Mouse (Mus musculus) right cerebral cortex, postnatal 10 days (tissue): Measurements from ENCODE around the gene Ormdl3.

Experiments
- DNase-seq, 2 experiments: peaks; one replicate each; pipeline ENCODE4 v3.0.0; 2021; ENCODE audit warnings: low spot score in 2 of 2

The Ormdl3 gene

GRCm38 (mm10) chr11:98550975-98551828 lies 36.0 kb downstream of the Ormdl3 start, which contains the start of gene Zpbp2:
Gene Zpbp2, plus strand, starts transcription at chr11:98551097.
- peak; percentile 93 to 94 for DNase-seq

DNA sequence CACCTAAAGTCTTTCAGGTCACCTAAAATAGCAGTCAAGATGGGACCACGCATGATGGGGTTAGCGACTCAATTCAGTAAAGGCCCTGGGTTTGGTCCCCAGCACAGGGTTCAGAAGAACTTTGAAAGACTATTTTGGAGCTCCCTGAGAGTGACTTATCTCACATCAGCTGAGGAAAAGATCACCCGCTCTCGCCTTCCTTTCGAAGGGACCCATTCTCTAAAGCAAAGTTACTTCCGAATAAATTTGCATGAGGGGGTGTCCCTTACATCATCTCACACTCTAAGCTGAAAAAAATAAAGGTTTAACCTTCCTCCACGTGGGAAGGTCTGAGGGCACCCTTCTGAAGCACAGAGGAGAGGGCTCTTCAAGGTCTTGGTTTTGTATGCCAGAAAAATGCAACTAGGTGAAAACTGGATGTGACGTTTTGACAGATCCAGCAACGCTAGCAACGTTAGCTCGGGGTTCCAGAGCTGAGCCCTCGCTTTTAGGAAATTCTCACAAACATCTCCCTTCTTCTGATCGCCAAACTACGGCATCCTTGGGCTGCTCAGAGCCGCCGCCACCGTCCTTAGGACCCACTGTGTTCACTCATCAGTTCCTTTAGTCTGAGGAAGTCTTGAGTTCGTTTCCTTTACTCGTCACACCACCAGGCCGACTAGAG lies 36.7 kb downstream of the Ormdl3 start:
- no peak for DNase-seq

DNA sequence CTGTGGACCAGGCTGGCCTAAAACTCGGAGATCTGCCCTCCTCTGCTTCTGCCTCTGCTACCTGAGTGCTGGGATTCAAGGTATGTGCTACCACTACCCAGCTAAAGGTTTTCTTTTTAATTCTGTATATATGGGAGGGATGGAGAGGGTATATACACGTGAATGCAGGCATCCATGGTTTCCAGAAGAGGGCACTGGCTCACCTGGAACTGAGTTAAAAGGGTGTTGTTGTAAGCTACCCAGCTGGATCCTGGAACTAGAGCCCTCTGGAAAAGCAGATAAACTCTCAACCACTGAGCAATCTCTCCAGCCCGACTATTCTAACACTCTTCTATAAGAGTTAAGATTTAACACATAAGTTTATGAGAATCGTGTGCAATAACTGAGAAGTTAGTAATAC lies 37.8 kb downstream of the Ormdl3 start:
- DNase-seq = no peak

- DNase-seq = no peak
Measured at GRCm38 (mm10) chr11:98547308-98547693, 39.9 kb downstream of the Ormdl3 start.

DNA sequence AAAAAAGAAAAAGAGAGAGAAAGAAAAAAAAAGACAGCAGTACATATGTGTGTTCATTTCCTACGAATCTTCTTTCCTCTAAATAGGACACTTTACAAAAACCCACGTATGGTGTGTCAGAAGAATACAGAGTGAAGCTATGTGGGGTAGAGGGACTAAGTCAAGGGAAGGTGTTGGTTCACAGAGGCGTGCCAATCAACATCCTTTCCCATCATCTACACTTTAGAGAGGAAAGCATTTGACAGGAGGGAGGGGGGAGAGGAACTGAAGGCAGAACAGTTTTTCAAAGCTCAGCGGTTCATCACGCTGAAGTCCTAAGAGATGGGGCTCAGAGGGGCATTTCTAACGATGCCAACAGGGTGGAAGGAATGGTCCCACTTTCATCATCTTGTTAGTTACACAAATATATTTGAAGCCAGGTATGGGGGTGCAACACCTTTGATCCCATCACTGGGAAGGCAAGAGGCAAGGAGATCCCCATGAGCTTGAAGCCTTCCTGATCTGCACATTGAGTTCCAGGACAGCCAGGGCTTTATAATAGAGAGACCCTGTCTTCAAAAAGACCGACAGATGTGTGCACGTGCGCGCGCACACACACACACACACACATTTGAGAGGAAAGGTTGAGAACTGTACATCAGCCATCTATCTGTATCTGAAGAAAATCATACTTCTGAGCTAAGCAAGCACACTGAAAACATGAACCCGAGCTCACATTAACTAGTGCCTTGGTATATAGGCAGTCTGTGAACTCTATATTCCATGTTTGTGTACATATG lies 40.5 kb downstream of the Ormdl3 start:
- DNase-seq = no peak

- peak in 1 of 2 experiments; percentile 32 for DNase-seq
Measured at GRCm38 (mm10) chr11:98545711-98546231, 41.4 kb downstream of the Ormdl3 start, which contains the start of gene Ikzf3. Gene Ikzf3, minus strand, starts transcription at chr11:98546031.

- no peak for DNase-seq
Measured at GRCm38 (mm10) chr11:98544890-98545677, 42.1 kb downstream of the Ormdl3 start.

DNA sequence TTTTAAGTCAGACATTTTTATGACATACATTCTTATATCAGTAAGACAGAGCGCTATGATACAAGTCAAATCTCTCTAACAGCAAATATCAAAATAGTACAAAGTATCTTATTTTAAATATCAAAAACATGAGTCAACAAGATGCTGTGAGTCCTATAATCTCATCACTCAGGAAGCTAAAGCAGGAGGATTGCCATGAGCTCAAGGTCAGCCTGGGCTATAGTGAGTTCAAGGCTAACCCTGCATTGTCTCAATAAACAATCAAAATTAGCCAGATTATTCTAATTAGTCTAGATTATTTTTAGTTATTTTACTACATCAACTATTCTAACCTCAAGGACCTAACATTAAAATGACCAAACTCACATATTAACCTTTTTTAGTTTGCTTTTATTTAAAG lies 43.8 kb downstream of the Ormdl3 start:
- DNase-seq = no peak

- DNase-seq = no peak
Measured at GRCm38 (mm10) chr11:98542553-98542952, 44.6 kb downstream of the Ormdl3 start.

DNA sequence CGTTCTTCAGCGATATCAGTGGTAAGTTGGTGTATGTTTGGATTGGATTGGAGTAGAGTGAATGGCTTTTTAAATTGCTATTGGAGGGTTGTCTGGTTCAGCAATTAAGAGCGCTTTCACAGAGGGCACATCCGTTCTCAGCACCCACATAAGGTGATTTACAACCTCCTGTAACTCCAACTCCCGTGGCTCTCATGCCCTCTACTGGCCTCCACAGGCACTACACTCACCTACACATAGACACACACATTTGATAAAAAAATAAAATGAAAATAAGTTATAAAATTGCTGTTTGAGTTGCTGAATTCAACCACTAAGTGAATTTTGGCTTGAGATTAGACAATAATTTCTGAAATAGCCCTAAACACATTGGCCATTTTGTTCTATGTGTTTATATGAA lies 46.8 kb downstream of the Ormdl3 start:
- no peak for DNase-seq

GRCm38 (mm10) chr11:98537480-98538034 lies 49.6 kb downstream of the Ormdl3 start:
- DNase-seq = no peak
